Mouse (Mus musculus) adrenal gland, postnatal 14 days (tissue): Measurements from ENCODE around the gene Olfr1052. TPM values are rescaled to one million over a fixed set of nuclear protein-coding genes. Genes with fewer than 3 reads are reported as not detected.
"Not testable (repeated sequence)": the region's sequence is repeated elsewhere in the genome, so short reads cannot be mapped to it uniquely, and the experiment has no call there.

Source experiments
- DNase-seq: peaks from one replicate; pipeline ENCODE4 v3.0.0; 2021; ENCODE audit warnings: mixed read lengths
- long read RNA-seq, 2 experiments: library from polyadenylated mRNA; stranded (forward); transcript quantifications; one replicate each; pipeline ENCODE4 v2.0.0; 2021
- total RNA-seq: library from RNA; stranded (reverse); gene quantifications from 2 replicates; pipeline ENCODE4 v1.2.3, GENCODE M21; 2021

The Olfr1052 gene
- total RNA-seq = not detected in 2 replicates
- long read RNA-seq, experiment 1 = 0 reads
- long read RNA-seq, experiment 2 = 0 reads

DNA sequence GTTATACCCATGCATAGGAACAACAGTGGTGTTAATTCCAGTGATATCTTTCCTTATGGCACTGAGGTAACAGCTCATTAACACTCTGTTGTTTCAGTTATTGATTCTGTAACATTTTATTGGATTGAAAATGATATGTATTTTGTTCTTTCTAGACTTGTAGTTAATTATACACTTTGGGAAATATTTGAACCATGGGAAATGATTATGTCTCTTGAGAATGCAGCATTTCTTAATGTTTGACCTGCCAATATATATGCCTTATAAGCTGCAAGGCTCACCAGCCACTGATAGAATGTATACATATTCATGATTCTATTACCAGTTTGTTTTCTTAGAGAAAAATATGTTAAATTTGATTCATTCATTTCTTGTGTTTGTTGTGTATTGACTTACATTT lies at the start of gene Olfr1052:
TSS of gene Olfr1052 (plus strand) at position 301 of the 400 bp plus-strand sequence.
- no peak for DNase-seq

- not testable (repeated sequence) for DNase-seq
These were observed 34.0 kb upstream of the Olfr1052 start, which contains the start of gene Olfr1049 for GRCm38 (mm10) chr2:86258228-86258627. TSS of gene Olfr1049 (minus strand) at chr2:86258328.

DNA sequence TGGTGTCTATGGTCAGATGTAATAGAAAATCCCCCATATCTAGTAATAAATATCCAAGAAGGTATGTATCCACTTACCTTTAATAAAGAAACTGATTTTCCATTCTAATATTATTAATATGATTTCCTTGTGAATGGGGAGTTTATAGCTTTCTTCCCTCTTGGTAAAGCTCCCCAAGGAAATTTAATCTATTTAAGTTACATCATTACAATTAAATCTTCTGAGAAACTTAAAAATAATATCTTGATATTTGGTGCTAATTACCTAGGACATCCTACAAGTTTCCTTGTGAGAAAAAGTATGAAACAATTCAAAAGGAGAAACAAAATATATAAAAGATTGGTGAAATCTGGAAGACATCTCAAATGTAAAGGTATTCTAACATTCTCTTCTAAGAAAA lies 13.3 kb upstream of the Olfr1052 start, which contains the start of gene Olfr1051:
TSS of gene Olfr1051 (minus strand) at position 101 of the 400 bp plus-strand sequence.
- not testable (repeated sequence) for DNase-seq

DNA sequence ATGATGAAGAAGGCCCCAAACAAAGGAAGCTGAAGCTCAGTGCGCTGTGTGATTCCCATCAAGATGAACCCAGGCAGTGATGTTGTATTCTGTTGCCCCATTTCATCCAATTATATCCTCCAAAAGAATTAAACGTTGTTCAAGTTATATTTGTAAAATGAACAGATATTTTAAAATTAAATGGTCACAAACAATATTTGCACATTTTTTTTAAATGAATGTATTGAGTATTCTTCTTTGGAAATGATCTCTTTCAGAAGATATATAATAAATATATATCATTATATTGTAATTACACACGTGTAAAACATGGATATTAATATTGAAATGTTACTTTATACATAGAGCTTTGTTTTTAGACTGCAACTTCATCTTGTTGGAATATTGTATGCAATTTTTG lies 22.9 kb downstream of the Olfr1052 start, which contains the start of gene Olfr1053:
TSS of gene Olfr1053 (minus strand) at position 101 of the 400 bp plus-strand sequence.
- no peak for DNase-seq

- no peak for DNase-seq
These were observed 43.1 kb downstream of the Olfr1052 start, which contains the start of gene Olfr1054 for GRCm38 (mm10) chr2:86335333-86335732. TSS of gene Olfr1054 (minus strand) at chr2:86335433.

Other genes starting within 250 kb of the Olfr1052 start
- gene Olfr1034, start 246.6 kb upstream of the Olfr1052 start, total RNA-seq = 0.11 and 0.33 TPM in 2 replicates
- gene Olfr1036, start 218.5 kb upstream of the Olfr1052 start, total RNA-seq = not detected in 2 replicates
- not detected in 2 replicates for gene Olfr1037, start 205.1 kb upstream of the Olfr1052 start, total RNA-seq
- not detected in 2 replicates for gene Olfr1039, start 156.5 kb upstream of the Olfr1052 start, total RNA-seq
- not detected in 2 replicates for gene Olfr1040, start 145.7 kb upstream of the Olfr1052 start, total RNA-seq
- gene Olfr1042, start 130.6 kb upstream of the Olfr1052 start, total RNA-seq = not detected in 2 replicates
- gene Olfr1043, start 124.9 kb upstream of the Olfr1052 start, total RNA-seq = not detected in 2 replicates
- gene Olfr1044, start 114.6 kb upstream of the Olfr1052 start, total RNA-seq = not detected in 2 replicates
- not detected in 2 replicates for gene Olfr52, start 106.8 kb upstream of the Olfr1052 start, total RNA-seq
- not detected in 2 replicates for gene Olfr1045, start 89.4 kb upstream of the Olfr1052 start, total RNA-seq
- gene Olfr1046, start 73.1 kb upstream of the Olfr1052 start, total RNA-seq = not detected in 2 replicates
- gene Olfr1047, start 61.1 kb upstream of the Olfr1052 start, total RNA-seq = not detected in 2 replicates
- gene Olfr1048, start 52.2 kb upstream of the Olfr1052 start, total RNA-seq = not detected in 2 replicates
- not detected in 2 replicates for gene Olfr1049, start 34.1 kb upstream of the Olfr1052 start, total RNA-seq
- gene Olfr1051, start 13.4 kb upstream of the Olfr1052 start, total RNA-seq = not detected in 2 replicates
- gene Olfr1053, start 22.8 kb downstream of the Olfr1052 start, total RNA-seq = not detected in 2 replicates
- not detected in 2 replicates for gene Olfr1054, start 43.0 kb downstream of the Olfr1052 start, total RNA-seq
- gene Olfr1055, start 57.8 kb downstream of the Olfr1052 start, total RNA-seq = not detected in 2 replicates
- not detected in 2 replicates for gene Olfr1056, start 70.0 kb downstream of the Olfr1052 start, total RNA-seq
- not detected in 2 replicates for gene Olfr1057, start 85.9 kb downstream of the Olfr1052 start, total RNA-seq
- gene Olfr1058, start 96.1 kb downstream of the Olfr1052 start, total RNA-seq = not detected in 2 replicates
- not detected in 2 replicates for gene Olfr1061, start 121.6 kb downstream of the Olfr1052 start, total RNA-seq
- gene Olfr1062, start 134.3 kb downstream of the Olfr1052 start, total RNA-seq = not detected in 2 replicates
- not detected in 2 replicates for gene Olfr1065, start 158.1 kb downstream of the Olfr1052 start, total RNA-seq
- gene Olfr1066, start 163.8 kb downstream of the Olfr1052 start, total RNA-seq = not detected in 2 replicates
- gene Olfr228, start 194.9 kb downstream of the Olfr1052 start, total RNA-seq = not detected in 2 replicates
- gene Olfr1076, start 216.0 kb downstream of the Olfr1052 start, total RNA-seq = not detected in 2 replicates